20 mouse cellular contexts compared by ENCODE assay signal in the genomic region with DNA sequence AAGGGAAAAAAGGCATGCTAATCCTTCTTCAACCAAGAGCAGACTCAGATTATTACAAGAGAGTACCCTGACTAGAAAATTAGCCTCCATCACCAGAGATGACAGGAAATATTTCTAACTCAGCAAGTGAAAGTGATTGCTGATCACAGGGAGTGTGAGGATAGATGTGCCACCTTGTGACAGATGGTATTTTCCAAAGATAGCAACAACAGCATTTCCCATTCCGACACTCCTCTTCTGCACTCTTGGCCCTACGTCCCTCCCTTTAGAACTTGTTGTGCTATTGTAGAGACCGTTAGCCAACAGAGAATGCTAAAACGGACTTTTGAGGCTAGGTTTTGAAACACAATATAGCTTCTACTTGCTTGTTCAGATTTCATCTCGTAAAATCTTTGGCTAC.
DNase-seq lines count a peak whose midpoint lies in the region; ATAC-seq and TF ChIP-seq lines count a peak whose summit lies in the region.
"Had no signal": no experiment of that assay in that cellular context is flagged by ENCODE, and none has a peak within 500 bp of the region (broad histone marks: within the 10 kb centered on the region; RNA-seq: fewer than 3 reads in every experiment).

No protein-coding gene starts in this region.

- no peaks in the 10 kb centered on the region for H3K36me3 ChIP-seq in heart, embryonic 10.5 days
- no peaks in the 10 kb centered on the region for H3K36me3 ChIP-seq in heart, embryonic 14.5 days (ENCODE audit: control insufficient read depth, insufficient read depth, low read length)
- H3K36me3 ChIP-seq: embryonic facial prominence, embryonic 12.5 days; forebrain, embryonic 15.5 days; hindbrain, embryonic 15.5 days had no signal

- peak overlapping the region; percentile 57; the same call in 1 of the 2 replicates for H3K27ac ChIP-seq in heart, embryonic 10.5 days
- peak overlapping the region; percentile 5 to 64; a peak in 3 of 4 replicates for H3K27ac ChIP-seq in heart, embryonic 14.5 days (replicated peaks in 1 of 2; ENCODE audit: control insufficient read depth in 1 of 2, insufficient read depth in 1 of 2, low read depth in 2 of 2, low read length in 2 of 2)
- peak overlapping the region; percentile 67 for H3K27ac ChIP-seq in layer of hippocampus, adult 2 months
- H3K27ac ChIP-seq: embryonic facial prominence, embryonic 12.5 days; forebrain, embryonic 15.5 days; gastrocnemius, adult 2 months; hindbrain, embryonic 15.5 days had no signal

- no peak overlapping the region for H3K4me2 ChIP-seq in heart, embryonic 14.5 days (ENCODE audit: low read length)
- H3K4me2 ChIP-seq: embryonic facial prominence, embryonic 12.5 days; forebrain, embryonic 15.5 days; hindbrain, embryonic 15.5 days had no signal

- TF ChIP-seq CTCF in layer of hippocampus, adult 2 months (conservative IDR thresholded peaks at IDR 0.05) = no peak

- no peak overlapping the region for H3K4me3 ChIP-seq in heart, embryonic 10.5 days
- no peak overlapping the region for H3K4me3 ChIP-seq in heart, embryonic 14.5 days (ENCODE audit: control insufficient read depth in 1 of 2, insufficient read depth in 1 of 2, low read depth in 1 of 2, low read length in 2 of 2)
- no peak overlapping the region for H3K4me3 ChIP-seq in layer of hippocampus, adult 2 months
- H3K4me3 ChIP-seq: embryonic facial prominence, embryonic 12.5 days; forebrain, embryonic 15.5 days; gastrocnemius, adult 2 months; hindbrain, embryonic 15.5 days had no signal

- no peak for DNase-seq in heart, embryonic 10.5 days (ENCODE audit: low spot score)
- DNase-seq in heart, postnatal 36 days = no peak
- no peak for DNase-seq in heart, adult 9 months (ENCODE audit: low spot score in 2 of 2)
- no peak for DNase-seq in layer of hippocampus, adult 2 months (ENCODE audit: low spot score in 2 of 2)
- DNase-seq in layer of hippocampus, postnatal 14 days (ENCODE audit: low spot score in 2 of 2) = no peak
- DNase-seq: adrenal gland, postnatal 14 days; cerebellum, adult 11-12 months; cerebellum, adult 9-10 months; cerebellum, postnatal 25 days; gastrocnemius, adult 2 months; gastrocnemius, postnatal 25 days; kidney, adult 2 months had no signal

- no peak overlapping the region for H3K9ac ChIP-seq in heart, embryonic 14.5 days (ENCODE audit: low read length)
- H3K9ac ChIP-seq: embryonic facial prominence, embryonic 12.5 days; forebrain, embryonic 15.5 days; hindbrain, embryonic 15.5 days had no signal

- intact Hi-C loops in heart, postnatal 36 days (cut with DNase I) = no loop called here

- H3K27me3 ChIP-seq in heart, embryonic 10.5 days (ENCODE audit: insufficient read depth, poor library complexity, severe bottlenecking) = no peaks in the 10 kb centered on the region
- H3K27me3 ChIP-seq in heart, embryonic 14.5 days (ENCODE audit: control insufficient read depth, insufficient read depth, low read length) = no peaks in the 10 kb centered on the region
- H3K27me3 ChIP-seq: CH12.LX; embryonic facial prominence, embryonic 12.5 days; forebrain, embryonic 15.5 days; hindbrain, embryonic 15.5 days; Patski had no signal

- H3K9me3 ChIP-seq in heart, embryonic 10.5 days = no peaks in the 10 kb centered on the region
- no peaks in the 10 kb centered on the region for H3K9me3 ChIP-seq in heart, embryonic 14.5 days (ENCODE audit: control insufficient read depth, low read length)
- H3K9me3 ChIP-seq: embryonic facial prominence, embryonic 12.5 days; forebrain, embryonic 15.5 days; hindbrain, embryonic 15.5 days had no signal

- peaks cover 26% of the 10 kb centered on the region for H3K4me1 ChIP-seq in heart, embryonic 10.5 days
- peaks cover 9 to 38% of the 10 kb centered on the region in 2 experiments for H3K4me1 ChIP-seq in heart, embryonic 14.5 days (ENCODE audit: control insufficient read depth in 2 of 2, insufficient read depth in 2 of 2, low read length in 2 of 2)
- H3K4me1 ChIP-seq: forebrain, embryonic 15.5 days had no signal

- WGBS in heart, embryonic 10.5 days = 58% methylated on average over 5 of the region's 5 CpGs
- 29% methylated on average over 5 of the region's 5 CpGs for WGBS in heart, embryonic 14.5 days

- no peak for ATAC-seq in heart, embryonic 14.5 days (ENCODE audit: insufficient number of reproducible peaks, insufficient read depth, low FRiP score, low read depth)
- ATAC-seq: activated CD4-positive, CD25-positive, alpha-beta regulatory T cell, adult 4 months; forebrain, embryonic 15.5 days; intestine, embryonic 16.5 days; Patski had no signal
